Mouse (Mus musculus): ENCODE data around the gene Sept9. TPM values are rescaled to one million over a fixed set of nuclear protein-coding genes. Genes with fewer than 3 reads are reported as not detected.

Sept9 gene
- polyA plus RNA-seq, 1 experiment, result 253 TPM

DNA sequence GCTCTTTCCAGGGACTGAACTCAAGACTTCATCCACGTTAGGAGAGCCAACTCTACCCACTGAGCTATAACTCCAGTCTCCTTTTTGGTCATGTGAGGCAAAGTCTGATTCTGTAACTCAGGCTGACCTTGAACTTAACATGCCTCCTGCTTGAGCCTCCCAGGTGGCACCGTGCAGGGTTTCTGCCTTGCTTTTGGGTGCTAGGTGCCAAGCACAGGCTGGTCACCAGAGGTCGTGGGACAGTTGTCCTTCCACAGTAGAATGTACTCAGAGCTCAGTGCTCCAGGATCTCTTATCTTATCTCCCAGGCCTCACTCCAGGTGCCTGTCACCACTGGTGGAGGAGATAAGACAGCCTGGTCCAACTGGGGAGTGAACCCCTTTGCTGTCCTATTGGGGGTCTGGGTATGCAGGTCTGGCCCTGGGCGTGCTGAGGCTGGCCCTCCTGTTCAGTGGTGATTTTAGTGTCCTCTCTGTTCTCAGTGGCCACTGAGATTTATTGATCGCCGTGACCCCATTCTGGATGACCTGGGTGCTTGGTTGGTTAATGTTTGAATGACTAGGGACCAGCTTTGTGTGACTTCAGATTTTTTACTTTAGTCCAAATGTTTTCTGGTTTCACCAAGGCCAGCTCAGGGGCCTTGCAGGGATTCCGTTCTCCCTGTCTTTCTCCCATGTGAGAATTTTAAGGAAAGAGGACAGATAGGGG is 136.8 kb downstream of the Sept9 start:
- Histone ChIP-seq H3K4me3 (no peak overlapping the region), H3K36me3 (ENCODE audit: control insufficient read depth, insufficient read depth) (no peaks in the 10 kb centered on the region), H3K79me2 (ENCODE audit: control insufficient read depth, insufficient read depth) (peaks cover 100% of the 10 kb centered on the region), H3K4me2 (ENCODE audit: low read depth) (no peak overlapping the region), H3K27me3 (ENCODE audit: control insufficient read depth, insufficient read depth, insufficient read length) (no peaks in the 10 kb centered on the region), H3ac (ENCODE audit: control insufficient read depth, insufficient read length) (no peak overlapping the region)
- TF ChIP-seq CEBPB (IDR thresholded peaks at IDR 0.05; ENCODE audit: insufficient read depth, poor library complexity, severe bottlenecking), result no peak
- no peak for TF ChIP-seq TCF3 (IDR thresholded peaks at IDR 0.05; ENCODE audit: insufficient read length, low read depth)
- no peak for TF ChIP-seq USF1 (IDR thresholded peaks at IDR 0.05; ENCODE audit: low read depth)
- TF ChIP-seq POLR2A (IDR thresholded peaks at IDR 0.05; ENCODE audit: insufficient read length, low read depth), result no peak
- no peak for TF ChIP-seq MYOD1 (IDR thresholded peaks at IDR 0.05; ENCODE audit: control insufficient read depth in 1 of 3, insufficient read length in 2 of 3, low read depth in 2 of 3)
- TF ChIP-seq MAX (IDR thresholded peaks at IDR 0.05; ENCODE audit: low read depth), result no peak
- TF ChIP-seq SRF (IDR thresholded peaks at IDR 0.05; ENCODE audit: control insufficient read depth, insufficient read length, low read depth), result no peak
- TF ChIP-seq TCF12 (IDR thresholded peaks at IDR 0.05; ENCODE audit: insufficient read depth, poor library complexity, severe bottlenecking), result no peak
- TF ChIP-seq E2F4 (IDR thresholded peaks at IDR 0.05; ENCODE audit: insufficient read depth), result no peak
- no peak for TF ChIP-seq MYOG (IDR thresholded peaks at IDR 0.05; ENCODE audit: control insufficient read depth in 1 of 3, insufficient read depth in 1 of 3, insufficient read length in 2 of 3, low read depth in 2 of 3)
- TF ChIP-seq REST (IDR thresholded peaks at IDR 0.05; ENCODE audit: insufficient read depth, insufficient read length), result no peak
- TF ChIP-seq POLR2AphosphoS2 (IDR thresholded peaks at IDR 0.05; ENCODE audit: insufficient read length, low read depth), result no peak

- Histone ChIP-seq H3K4me3 (no peak overlapping the region), H3K36me3 (ENCODE audit: control insufficient read depth, insufficient read depth) (no peaks in the 10 kb centered on the region), H3K27me3 (ENCODE audit: control insufficient read depth, insufficient read depth, insufficient read length) (no peaks in the 10 kb centered on the region), H3ac (ENCODE audit: control insufficient read depth, insufficient read length) (no peak overlapping the region), H3K4me2 (ENCODE audit: low read depth) (no peak overlapping the region), H3K79me2 (ENCODE audit: control insufficient read depth, insufficient read depth) (peaks cover 100% of the 10 kb centered on the region)
- TF ChIP-seq TCF12 (IDR thresholded peaks at IDR 0.05; ENCODE audit: insufficient read depth, poor library complexity, severe bottlenecking) (no peak), MYOG (IDR thresholded peaks at IDR 0.05; ENCODE audit: control insufficient read depth in 1 of 3, insufficient read depth in 1 of 3, insufficient read length in 2 of 3, low read depth in 2 of 3) (no peak), MYOD1 (IDR thresholded peaks at IDR 0.05; ENCODE audit: control insufficient read depth in 1 of 3, insufficient read length in 2 of 3, low read depth in 2 of 3) (no peak), TCF3 (IDR thresholded peaks at IDR 0.05; ENCODE audit: insufficient read length, low read depth) (no peak), MAX (IDR thresholded peaks at IDR 0.05; ENCODE audit: low read depth) (no peak), SRF (IDR thresholded peaks at IDR 0.05; ENCODE audit: control insufficient read depth, insufficient read length, low read depth) (no peak), USF1 (IDR thresholded peaks at IDR 0.05; ENCODE audit: low read depth) (no peak), E2F4 (IDR thresholded peaks at IDR 0.05; ENCODE audit: insufficient read depth) (no peak), POLR2A (IDR thresholded peaks at IDR 0.05; ENCODE audit: insufficient read length, low read depth) (no peak), POLR2AphosphoS2 (IDR thresholded peaks at IDR 0.05; ENCODE audit: insufficient read length, low read depth) (no peak), REST (IDR thresholded peaks at IDR 0.05; ENCODE audit: insufficient read depth, insufficient read length) (no peak), CEBPB (IDR thresholded peaks at IDR 0.05; ENCODE audit: insufficient read depth, poor library complexity, severe bottlenecking) (no peak)
Measured at GRCm38 (mm10) chr11:117337749-117338148, 138.3 kb downstream of the Sept9 start.

DNA sequence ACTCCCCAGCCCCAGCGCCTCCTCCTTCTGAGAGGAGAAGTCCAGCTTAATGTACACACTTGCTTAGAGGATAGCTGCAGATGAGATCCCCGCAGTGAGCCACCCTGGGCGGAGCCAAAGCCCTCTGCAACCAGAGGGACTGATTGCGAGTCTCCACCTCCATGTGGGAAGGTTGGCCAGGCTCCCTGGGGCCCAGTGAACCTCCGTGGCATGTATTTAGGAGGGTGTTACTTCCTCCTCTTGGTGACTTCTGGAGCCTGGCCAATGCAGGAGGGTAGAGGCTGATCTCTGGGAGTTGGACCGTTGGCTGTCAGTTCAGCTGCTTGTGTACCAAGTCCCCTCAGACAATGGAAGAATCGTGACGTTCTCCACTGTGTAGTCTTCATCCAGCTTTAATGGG is 139.0 kb downstream of the Sept9 start:
- TF ChIP-seq POLR2AphosphoS2 (IDR thresholded peaks at IDR 0.05; ENCODE audit: insufficient read length, low read depth) (no peak), CEBPB (IDR thresholded peaks at IDR 0.05; ENCODE audit: insufficient read depth, poor library complexity, severe bottlenecking) (0 out of 2 replicates have a peak, but pooled peaks have one; percentile 12), REST (IDR thresholded peaks at IDR 0.05; ENCODE audit: insufficient read depth, insufficient read length) (no peak), POLR2A (IDR thresholded peaks at IDR 0.05; ENCODE audit: insufficient read length, low read depth) (no peak), TCF3 (IDR thresholded peaks at IDR 0.05; ENCODE audit: insufficient read length, low read depth) (no peak), E2F4 (IDR thresholded peaks at IDR 0.05; ENCODE audit: insufficient read depth) (no peak)
- peak overlapping the region; percentile 38 for H3K4me2 ChIP-seq (ENCODE audit: low read depth)

DNA sequence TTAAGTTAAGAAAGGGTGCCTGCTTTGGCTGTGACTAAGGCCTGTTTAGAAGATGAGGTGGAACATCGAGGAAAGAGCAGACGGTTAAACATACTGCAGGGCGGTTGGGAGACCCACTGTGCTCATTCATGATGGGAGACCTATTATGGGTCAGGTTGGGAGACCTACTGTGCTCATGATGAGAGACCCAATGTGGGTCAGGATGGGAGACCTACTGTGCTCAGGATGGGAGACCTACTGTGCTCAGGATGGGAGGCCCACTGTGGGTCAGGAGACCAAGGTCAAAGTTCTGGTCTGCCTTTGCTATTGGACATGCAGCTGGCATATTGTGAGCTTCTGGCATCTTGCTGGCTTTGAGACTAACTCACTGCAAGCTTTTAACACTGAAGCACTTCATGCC is 139.6 kb downstream of the Sept9 start:
- Histone ChIP-seq H3K79me2 (ENCODE audit: control insufficient read depth, insufficient read depth) (peaks cover 100% of the 10 kb centered on the region), H3K36me3 (ENCODE audit: control insufficient read depth, insufficient read depth) (no peaks in the 10 kb centered on the region), H3K27me3 (ENCODE audit: control insufficient read depth, insufficient read depth, insufficient read length) (no peaks in the 10 kb centered on the region), H3K4me3 (no peak overlapping the region), H3K4me2 (ENCODE audit: low read depth) (peak overlapping the region; percentile 38), H3ac (ENCODE audit: control insufficient read depth, insufficient read length) (no peak overlapping the region)
- no peak for TF ChIP-seq TCF3 (IDR thresholded peaks at IDR 0.05; ENCODE audit: insufficient read length, low read depth)
- no peak for TF ChIP-seq MYOG (IDR thresholded peaks at IDR 0.05; ENCODE audit: control insufficient read depth in 1 of 3, insufficient read depth in 1 of 3, insufficient read length in 2 of 3, low read depth in 2 of 3)

More for the DNA sequence above, 139.0 kb downstream of the Sept9 start:
- H3K27me3 ChIP-seq (ENCODE audit: control insufficient read depth, insufficient read depth, insufficient read length), result no peaks in the 10 kb centered on the region
- H3K79me2 ChIP-seq (ENCODE audit: control insufficient read depth, insufficient read depth), result peaks cover 100% of the 10 kb centered on the region
- H3ac ChIP-seq (ENCODE audit: control insufficient read depth, insufficient read length), result no peak overlapping the region
- H3K36me3 ChIP-seq (ENCODE audit: control insufficient read depth, insufficient read depth), result no peaks in the 10 kb centered on the region
- H3K4me3 ChIP-seq, result no peak overlapping the region

- no peak for TF ChIP-seq REST (IDR thresholded peaks at IDR 0.05; ENCODE audit: insufficient read depth, insufficient read length)
- TF ChIP-seq MYOG (IDR thresholded peaks at IDR 0.05; ENCODE audit: control insufficient read depth in 1 of 3, insufficient read depth in 1 of 3, insufficient read length in 2 of 3, low read depth in 2 of 3), result no peak
- no peak for TF ChIP-seq E2F4 (IDR thresholded peaks at IDR 0.05; ENCODE audit: insufficient read depth)
- TF ChIP-seq MYOD1 (IDR thresholded peaks at IDR 0.05; ENCODE audit: control insufficient read depth in 1 of 3, insufficient read length in 2 of 3, low read depth in 2 of 3), result no peak
- TF ChIP-seq MAX (IDR thresholded peaks at IDR 0.05; ENCODE audit: low read depth), result no peak
- TF ChIP-seq POLR2AphosphoS2 (IDR thresholded peaks at IDR 0.05; ENCODE audit: insufficient read length, low read depth), result no peak
- TF ChIP-seq TCF3 (IDR thresholded peaks at IDR 0.05; ENCODE audit: insufficient read length, low read depth), result no peak
- TF ChIP-seq POLR2A (IDR thresholded peaks at IDR 0.05; ENCODE audit: insufficient read length, low read depth), result no peak
- no peak for TF ChIP-seq TCF12 (IDR thresholded peaks at IDR 0.05; ENCODE audit: insufficient read depth, poor library complexity, severe bottlenecking)
- TF ChIP-seq CEBPB (IDR thresholded peaks at IDR 0.05; ENCODE audit: insufficient read depth, poor library complexity, severe bottlenecking), result no peak
- TF ChIP-seq SRF (IDR thresholded peaks at IDR 0.05; ENCODE audit: control insufficient read depth, insufficient read length, low read depth), result no peak
- H3K27me3 ChIP-seq (ENCODE audit: control insufficient read depth, insufficient read depth, insufficient read length), result no peaks in the 10 kb centered on the region
- H3K4me2 ChIP-seq (ENCODE audit: low read depth), result no peak overlapping the region
Measured at GRCm38 (mm10) chr11:117341218-117341617, 141.8 kb downstream of the Sept9 start.

More at GRCm38 (mm10) chr11:117341218-117341617, 141.8 kb downstream of the Sept9 start:
- Histone ChIP-seq H3ac (ENCODE audit: control insufficient read depth, insufficient read length) (no peak overlapping the region), H3K4me3 (no peak overlapping the region), H3K79me2 (ENCODE audit: control insufficient read depth, insufficient read depth) (peaks cover 100% of the 10 kb centered on the region), H3K36me3 (ENCODE audit: control insufficient read depth, insufficient read depth) (no peaks in the 10 kb centered on the region)
